Mouse (Mus musculus) CD8-positive naive resting alpha-beta T cell, adult 2 months (primary cell): ENCODE data around the gene Plekhb2.

Experiments
- DNase-seq, 2 experiments: peaks; one replicate each; pipeline ENCODE4 v3.0.0; 2022; ENCODE audit warnings: low read depth in 2 of 2, low spot score in 2 of 2

Plekhb2 gene

DNA sequence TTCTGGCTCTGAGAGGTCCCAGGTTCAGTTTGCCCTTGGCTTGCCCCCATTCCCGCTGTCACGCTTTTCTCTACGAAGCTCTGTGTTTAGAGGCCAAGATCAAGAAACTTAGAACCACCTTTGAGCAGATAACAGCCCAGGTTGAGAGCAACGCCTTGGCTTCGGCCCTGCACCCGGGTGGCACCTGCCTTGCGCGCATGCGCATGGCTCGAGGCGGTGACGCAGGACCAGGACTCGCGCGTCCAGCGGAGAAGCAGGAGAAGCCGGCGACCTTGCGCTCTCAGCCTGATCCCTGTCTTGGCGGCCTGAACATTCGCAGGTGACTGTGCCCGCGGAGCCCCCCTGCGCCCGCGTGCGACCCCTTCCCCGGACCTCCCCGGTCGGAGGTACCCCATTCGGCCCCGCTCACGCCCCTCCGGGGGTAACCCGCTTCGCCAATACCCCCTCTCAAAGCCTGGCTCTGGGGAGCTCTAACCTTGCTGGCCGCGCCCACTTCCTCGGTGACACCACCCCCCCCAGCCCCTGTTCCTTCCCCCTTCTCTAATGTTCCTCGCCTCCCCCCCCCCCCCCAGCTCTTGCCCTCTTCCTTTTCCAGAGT lies at the start of gene Plekhb2:
Plekhb2 (plus strand) TSS at position 232 of the 598 bp plus-strand sequence.
- peak; percentile 77 for DNase-seq

DNA sequence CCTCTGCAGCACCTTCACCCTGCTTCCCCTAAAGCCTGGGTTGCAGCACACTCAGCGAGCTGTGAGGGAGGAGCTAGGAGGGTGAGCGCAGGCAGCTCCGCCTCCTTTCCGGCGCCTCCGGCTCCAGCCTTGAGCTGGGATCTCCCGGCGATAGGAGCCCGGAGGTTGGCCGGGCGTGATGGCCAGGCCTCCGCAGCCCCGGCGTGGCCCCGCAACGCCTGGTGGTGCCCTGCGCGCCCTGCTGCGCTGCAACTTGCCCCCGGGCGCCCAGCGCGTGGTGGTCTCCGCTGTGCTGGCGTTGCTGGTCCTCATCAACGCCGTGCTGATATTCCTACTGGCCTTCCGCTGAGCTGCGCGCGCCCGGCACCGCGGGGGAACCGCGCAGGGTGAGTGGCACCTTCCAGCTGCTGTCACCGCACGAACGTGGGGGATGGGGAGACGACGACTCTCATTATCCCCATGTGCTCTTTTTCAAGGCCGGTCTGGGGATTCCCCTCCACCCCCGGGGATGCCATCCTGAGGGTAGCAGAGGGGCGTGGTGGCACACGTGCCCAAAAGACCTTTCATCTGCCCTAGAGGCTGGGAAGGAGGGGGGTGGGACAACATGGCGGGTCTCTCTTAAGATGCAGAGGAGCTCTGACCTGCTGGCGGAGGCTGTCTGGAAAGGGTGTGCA lies 48.0 kb upstream of the Plekhb2 start:
- DNase-seq = peak; percentile 65 to 66

DNA sequence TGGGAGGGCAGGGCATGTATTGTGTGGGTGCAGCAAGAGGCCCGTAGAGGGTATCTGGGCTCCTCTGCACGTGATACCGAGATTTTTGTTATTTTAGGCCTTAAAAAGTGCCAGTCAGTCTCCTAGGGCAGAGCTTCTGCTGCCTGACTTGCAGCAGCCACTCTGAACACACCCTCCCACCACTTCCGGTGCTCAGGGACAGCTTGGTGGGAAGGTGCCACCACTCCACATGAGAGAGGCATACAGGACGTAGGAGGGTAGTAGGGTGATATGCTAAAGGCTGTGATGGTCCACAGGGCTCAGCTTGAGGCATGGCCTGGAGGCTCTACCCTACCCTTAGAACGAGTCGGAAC lies 47.5 kb upstream of the Plekhb2 start:
- peak; percentile 58 to 68 for DNase-seq

DNA sequence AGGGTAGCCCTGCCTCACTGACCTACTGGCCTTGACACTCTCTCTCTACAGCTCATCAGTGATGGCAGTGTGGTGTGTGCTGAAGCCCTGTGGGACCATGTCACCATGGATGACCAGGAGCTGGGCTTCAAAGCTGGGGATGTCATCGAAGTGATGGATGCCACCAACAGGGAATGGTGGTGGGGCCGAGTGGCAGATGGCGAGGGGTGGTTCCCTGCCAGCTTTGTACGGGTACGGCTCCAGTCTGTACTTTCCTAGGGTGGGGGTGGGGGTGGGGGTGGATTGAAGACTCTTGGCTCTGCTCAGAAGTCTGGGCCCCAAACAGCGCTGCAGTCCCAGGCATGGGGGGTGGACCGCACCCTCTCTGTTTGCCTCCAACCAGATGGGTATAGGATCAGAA lies 44.9 kb upstream of the Plekhb2 start:
- DNase-seq = no peak

DNA sequence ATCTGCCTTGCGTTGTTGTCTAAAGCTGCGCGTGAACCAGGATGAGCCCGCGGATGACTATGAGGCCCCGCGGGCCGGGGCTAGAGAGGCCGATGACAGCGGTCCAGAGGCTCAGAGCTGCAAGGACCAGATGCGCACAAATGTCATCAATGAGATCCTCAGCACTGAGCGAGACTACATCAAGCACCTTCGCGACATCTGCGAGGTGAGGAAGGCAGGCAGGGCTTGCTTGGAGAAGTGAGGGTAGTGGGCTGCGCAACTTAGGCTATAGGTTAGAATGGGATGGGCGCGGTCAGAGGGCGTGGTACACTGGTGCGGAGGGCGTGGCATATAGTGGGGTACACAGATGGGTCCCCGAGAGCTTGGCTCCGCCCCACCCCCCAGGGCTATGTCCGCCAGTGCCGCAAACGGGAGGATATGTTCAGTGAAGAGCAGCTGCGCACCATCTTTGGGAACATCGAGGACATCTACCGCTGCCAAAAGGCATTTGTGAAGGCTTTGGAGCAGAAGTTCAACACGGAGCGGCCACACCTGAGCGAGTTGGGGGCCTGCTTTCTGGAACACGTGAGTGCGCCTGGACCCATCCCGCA lies 43.8 kb upstream of the Plekhb2 start:
- no peak for DNase-seq

DNA sequence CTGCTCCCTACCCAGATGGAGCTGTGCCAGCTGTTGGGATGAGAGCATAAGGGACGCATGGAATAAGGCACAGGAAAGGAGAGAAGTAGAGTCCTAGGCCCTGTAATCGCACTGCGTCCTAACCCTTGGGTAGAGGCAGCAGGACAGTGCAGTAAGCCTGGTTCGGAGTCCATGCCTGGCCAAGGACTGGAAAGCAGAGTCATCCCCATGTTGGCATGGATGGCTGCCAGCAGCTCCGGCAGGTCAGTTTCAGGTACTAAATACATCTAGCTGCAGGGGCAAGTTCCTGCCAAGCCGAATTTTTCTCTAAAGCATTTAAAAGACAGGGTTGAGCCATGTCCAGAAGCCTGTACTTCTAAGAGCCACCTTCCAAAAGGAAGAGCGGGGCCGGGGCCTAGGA lies 41.3 kb upstream of the Plekhb2 start:
- DNase-seq = no peak

DNA sequence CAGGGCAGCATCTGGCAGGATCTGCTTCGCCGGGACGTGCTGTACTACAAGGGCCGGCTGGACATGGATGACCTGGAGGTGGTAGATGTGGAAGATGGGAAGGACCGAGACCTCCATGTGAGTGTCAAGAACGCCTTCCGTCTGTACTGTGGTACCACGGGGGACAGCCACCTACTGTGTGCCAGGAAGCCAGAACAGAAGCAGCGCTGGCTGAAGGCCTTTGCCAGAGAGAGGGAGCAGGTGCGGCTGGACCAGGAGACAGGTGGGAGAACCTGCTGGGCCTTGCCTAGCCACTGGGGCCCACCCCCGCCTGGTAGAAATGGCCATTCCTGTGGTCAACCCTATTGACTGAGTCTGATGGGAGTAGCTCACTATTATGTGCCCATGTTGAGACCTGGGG lies 39.5 kb upstream of the Plekhb2 start:
- DNase-seq = no peak

DNA sequence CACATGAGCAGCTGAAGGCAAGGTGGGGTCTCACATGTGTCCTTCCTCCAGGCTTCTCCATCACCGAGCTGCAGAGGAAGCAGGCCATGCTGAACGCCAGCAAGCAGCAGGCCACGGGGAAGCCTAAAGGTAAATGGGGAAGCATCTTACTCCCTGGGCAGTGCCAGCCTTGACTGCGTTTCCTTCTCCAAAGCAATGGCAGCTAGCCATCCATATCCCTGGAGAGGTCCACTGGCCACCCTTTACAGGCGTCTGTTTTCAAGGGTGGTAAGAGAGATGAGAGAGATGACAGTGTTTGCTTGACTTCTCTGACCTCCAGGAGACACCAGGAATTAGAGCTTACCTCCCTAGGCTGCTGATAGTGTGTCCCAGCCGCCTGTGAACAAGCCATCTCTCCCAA lies 38.7 kb upstream of the Plekhb2 start:
- DNase-seq = no peak

DNA sequence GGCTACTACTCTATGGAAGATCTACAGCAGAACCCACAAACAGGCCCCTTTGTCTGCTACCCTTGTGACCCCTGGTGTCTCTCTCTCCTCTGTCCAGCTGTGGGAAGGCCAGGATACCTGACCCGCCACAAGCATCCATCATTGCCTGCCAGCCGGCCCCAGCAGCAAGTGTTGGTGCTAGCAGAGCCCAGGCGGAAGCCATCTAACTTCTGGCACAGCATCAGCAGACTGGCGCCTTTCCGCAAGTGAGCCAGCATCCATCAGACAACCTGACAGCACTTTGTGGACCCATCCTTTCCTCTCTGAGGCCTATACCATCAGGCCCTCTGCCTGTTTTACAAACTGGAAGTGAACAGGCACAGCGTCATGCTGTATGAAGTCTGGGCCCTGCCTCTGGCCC lies 38.2 kb upstream of the Plekhb2 start:
- no peak for DNase-seq

DNA sequence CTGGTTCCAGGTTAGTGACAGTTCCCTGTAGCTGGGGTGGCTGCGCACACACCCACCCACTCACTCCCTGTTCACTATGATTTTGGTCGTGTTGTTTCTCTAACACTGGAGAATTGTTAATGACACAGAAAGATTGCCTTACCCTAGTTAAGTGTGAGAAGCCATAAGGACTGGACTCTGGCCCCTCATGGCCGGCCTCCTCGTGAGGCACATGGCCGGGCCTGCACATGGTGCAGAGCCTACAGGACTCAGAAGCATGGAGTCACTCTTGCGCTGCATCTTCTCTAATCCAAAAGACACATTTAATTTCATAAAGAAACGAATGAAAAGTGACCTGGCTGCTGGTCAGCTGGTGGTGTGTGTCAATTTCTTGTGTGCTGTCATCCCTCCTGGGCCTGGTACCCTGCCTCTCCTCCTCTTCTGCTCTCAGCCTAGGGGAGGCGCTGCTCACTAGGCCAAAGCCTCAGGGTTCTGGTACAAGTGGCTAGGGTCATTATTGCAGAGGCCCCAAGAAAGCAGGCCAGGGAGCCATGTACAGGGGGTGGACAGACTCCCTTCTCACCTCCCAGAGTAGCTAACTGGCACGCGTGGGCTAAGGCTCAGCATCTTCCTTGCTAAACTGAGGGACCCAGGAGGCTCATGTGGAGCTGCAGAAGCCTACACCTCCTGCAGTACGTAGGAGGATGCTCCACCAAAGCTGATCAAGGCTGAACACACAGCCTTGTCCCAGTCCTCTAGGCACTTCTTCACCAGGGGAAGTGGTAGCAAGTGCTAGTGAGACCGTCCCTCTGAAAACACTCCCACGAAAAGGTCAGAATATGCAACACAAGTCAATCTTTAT lies 37.1 kb upstream of the Plekhb2 start:
- no peak for DNase-seq

DNA sequence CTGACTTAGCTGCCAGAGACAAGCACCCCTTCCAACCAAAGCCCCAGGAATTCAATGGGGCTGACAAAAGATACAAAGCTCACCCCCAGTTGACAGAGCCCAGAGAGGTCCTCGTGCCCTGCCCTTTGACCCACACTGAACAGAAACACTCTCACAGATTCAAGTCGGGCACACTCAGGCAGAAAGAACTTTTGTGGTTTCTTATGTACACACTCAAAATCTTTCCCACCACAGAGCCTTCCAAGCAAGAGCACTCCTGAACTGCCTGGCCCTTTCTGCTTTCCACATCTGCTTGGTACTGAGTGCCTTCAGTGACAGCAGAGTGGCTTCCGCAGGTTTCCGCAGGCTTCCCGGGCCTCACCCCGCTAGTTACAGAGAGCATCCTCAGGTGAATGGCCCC lies 33.9 kb upstream of the Plekhb2 start:
- no peak for DNase-seq

DNA sequence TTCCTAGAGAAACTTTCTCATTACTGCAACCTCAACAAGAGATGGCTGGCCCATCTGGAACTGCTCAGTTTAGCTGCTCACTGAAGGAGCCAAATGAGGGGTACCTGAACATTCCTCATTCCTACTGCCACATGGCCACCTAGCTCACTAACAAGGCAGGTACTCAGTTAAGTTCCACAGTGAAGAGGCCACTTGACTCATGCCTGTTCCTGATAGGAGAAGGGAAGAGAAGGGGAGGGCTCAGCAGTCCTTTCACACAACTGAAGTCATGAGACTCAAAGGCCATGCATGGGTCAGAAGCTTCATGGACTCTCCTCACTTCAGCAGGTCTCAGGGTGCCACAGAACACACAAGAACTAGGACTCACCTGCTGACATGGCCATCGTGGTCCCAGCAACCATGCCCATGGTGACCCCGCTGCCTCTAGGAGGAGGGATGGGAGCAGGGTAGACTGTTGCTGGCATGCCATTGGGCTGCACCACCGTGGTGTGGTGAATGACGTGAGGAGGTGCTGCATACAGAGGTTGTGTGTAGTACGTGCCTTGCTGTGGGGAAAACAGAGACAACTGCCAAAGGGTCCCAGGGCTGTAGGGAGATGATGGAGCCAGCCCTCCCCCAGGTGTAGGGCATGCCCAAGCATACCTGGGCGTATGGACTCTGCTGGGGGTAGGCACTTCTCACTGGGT lies 30.4 kb upstream of the Plekhb2 start:
- DNase-seq = no peak

DNA sequence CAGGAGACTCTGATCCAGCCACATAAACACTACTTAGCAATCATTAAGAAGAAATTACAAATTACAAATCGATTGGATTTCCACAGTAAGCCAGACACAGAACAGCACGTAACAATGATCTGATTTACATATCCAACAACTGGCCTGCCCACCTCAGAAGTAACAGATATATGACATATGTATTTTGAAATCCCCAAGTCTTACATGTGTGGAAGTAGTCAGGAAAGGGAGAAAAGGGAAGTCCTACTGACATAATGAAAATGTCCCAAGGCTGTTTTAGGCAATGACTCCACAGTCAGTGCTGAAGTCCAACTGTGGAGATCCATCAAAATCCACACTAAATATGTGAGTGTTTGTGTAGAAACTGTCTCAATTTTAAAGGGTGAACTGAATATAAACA lies 28.4 kb upstream of the Plekhb2 start:
- no peak for DNase-seq

DNA sequence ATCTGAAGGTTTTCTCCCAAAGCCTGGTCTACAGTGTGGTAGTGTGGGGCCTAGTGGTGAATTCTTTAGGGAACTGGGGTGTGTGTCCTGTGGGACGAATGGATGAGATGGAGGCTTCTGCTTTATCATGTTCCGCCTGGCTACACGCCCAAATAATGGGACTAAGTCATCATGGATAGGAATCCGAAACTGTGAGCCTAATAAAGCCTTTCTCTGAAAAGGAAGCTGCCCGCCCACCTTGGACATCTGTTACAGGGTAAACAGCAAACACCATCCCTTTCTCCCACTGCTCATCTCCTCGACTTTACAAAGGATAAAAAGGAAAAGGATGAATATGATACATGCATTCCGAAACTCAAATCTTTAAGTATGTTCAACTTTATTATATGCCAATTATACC lies 27.8 kb upstream of the Plekhb2 start:
- DNase-seq = no peak

DNA sequence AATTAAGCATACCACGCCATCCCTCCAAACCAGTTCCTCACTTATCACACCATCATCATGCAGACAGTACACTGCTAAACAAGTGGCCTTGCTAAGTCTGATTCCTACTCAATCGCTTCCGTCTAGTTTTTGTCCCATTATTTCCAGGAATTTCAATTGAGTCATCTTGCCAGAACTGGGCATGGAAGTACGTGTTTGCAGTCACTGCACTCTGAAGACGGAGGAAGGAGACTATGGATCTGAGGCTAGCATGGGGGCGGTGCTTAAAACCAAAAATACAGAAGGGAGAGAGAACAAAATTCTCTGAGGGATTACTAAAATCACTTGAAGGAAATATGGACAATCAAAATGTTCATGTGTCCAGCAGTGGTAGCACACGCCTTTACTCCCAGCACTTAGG lies 27.0 kb upstream of the Plekhb2 start:
- DNase-seq = no peak

DNA sequence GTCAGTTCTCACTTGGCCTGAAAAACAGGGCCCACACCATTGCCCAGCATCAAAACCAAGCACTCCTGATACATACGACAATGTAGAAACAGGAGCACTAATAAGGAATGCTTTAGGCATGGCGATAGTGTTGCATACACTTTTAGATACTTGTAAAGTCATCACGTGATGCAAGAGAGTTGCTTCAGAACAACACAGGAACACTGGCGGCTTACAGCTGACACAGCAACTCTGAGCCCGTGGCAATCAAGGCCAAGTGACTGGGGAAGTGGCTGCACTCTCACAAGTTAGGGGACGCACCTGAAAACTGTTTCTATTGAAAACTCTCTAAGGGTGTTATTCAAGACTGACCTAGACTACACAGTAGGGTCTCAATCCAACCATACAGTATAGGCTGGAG lies 26.4 kb upstream of the Plekhb2 start:
- DNase-seq = no peak

DNA sequence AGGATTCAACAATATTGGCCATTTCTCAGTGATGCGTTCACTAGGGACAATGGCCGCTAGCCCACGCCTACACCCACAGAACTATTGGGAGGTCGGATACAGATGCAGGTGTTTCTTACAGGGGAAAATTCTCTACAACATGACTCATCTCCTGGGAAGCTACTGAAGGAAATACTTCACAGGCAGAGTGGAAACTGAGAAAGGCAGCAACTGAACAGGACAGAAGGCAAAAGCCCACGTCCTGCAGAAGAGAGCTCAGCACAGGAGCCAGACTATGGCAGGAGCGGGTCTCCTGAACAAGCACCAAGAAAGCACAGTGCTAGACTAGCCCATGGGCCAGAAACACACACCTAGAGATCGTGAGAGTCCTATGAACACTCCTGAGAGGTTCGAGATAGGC lies 25.6 kb upstream of the Plekhb2 start:
- no peak for DNase-seq

DNA sequence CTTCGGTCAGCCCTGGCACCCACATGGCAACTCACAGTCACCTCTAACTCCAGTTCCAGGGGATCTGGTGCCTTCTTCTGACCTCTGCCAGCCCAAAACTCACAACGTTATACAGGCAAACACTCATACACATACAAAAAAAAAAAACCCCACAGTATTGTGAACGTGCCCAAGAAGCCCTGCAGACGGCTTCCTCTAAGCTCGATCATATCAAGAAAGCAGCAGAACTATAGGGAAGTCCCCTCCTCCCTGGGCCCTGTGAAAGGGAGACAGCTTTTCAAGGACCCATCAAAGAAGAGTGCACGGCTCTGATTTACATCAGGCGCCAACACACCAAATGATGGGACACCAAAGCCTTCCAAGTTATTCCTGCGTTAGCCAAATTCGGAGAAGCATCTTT lies 23.9 kb upstream of the Plekhb2 start:
- no peak for DNase-seq

DNA sequence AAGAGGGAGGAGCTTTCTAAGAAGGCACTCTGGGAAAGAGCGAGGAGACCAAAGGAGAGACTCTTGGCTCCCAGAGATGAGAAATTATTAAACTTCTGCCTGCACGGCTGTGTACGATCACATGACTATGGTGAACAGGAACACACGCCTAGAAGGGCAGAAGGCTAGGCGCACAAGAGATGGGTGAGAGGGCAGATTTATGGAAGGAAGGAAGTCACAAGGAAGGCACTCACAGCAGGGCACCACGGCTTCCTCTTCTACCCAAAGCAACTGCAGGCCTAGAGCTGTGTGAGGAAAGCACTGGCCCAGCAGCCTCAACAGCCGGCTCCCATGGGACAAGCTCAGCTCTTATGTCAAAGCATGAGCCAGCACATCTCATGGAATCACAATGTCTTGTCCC lies 21.9 kb upstream of the Plekhb2 start:
- no peak for DNase-seq

DNA sequence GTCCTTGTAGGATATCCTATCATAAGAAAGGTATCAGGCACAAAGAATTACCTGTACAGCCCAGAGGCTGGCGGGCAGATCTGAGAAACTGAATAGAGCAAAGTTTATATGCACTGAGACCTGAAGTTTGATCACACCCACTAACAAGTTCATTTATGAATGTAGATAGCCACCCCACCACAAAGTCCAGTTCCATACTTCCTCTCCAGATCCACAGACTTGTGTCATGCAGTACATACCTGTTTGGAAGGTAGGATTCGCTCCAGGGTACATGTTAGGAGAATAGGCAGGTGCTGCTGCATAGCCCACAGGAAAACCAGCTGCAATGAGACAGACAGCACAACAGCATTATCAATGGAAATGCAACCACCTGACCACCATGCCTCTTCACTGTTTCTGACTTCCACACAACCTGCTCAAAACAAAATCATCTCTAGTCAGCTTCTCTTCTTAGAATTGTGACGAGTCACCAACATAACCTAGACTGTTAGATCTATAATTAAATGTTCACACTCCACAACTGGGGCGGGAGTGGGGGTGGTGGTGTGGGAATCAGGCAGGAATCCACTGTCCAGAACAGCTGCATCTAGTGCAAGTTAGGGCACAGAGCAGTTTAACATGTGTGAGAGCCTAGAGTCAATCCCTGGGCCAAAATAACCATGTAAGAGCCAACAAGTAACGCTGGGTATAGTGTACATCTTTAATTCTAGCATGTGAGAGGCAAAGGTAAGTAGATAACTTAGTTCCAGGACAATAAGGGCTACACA lies 21.1 kb upstream of the Plekhb2 start:
- no peak for DNase-seq

DNA sequence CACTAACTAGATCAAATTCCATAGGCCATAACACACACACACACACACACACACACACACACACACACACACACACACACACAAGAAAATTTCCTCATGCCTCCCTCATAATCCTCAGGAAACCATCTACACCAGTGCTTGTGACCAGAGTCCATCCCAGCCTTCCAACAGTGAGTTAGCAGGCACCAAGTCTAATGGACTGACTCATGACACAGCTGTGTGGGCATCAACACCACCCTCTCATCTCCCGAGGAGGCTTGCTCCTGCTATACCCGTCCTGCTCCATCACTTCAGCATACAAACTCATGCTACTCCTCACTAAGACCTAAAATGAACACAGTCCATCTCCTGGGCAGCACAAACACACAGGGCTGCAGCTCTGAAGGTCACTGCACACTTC lies 18.8 kb upstream of the Plekhb2 start:
- no peak for DNase-seq
